Mouse (Mus musculus) testis, adult 2 months (tissue): ENCODE measurements around the gene Slc45a2.

ENCODE experiments used
- CTCF ChIP-seq: fragments of 200-500 bp; IDR thresholded peaks from 2 replicates; pipeline ENCODE4 v1.5.1; 2012; ENCODE audit warnings: low read depth, mild to moderate bottlenecking, inconsistent platforms, low read length, moderate library complexity; ENCODE audit not compliant: control insufficient read depth, insufficient read depth, insufficient replicate concordance
- POLR2A ChIP-seq: fragments of 200-500 bp; IDR thresholded peaks from 2 replicates; pipeline ENCODE4 v1.6.1; 2012; ENCODE audit warnings: low read depth, mild to moderate bottlenecking, inconsistent platforms, low read length, moderate library complexity; ENCODE audit not compliant: control insufficient read depth

- TF ChIP-seq CTCF (no peak), POLR2A (no peak)
Observed at GRCm38 (mm10) chr15:10977151-10977550, 23.4 kb upstream of the Slc45a2 start.
